Mouse (Mus musculus): ENCODE measurements around the gene Ccdc9.

Gene Ccdc9

GRCm38 (mm10) chr7:16286026-16286961, at the start of gene Ccdc9:
Gene Ccdc9, minus strand, starts transcription at chr7:16286795.
- peak; percentile 97 for DNase-seq (ENCODE audit: low read depth, low spot score)

DNA sequence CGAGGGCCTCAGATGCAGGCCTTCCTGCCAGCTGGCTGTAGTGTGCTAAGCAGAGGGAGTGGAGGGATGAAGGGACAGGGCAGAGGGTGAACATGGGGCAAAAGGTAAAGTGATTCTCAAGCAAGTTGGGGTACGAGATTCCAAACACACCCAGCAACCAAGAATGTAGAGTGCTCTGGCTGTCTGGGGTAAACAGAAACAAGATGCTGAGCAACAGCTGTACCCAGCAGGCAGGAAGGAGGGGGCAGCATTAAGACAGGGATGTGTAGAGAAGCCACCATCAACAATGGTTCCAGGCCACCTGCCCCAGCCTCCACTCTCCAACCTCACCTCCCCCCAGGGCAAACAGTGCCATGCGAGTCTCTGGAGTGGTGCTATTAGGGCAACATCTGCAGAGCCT, 42.6 kb upstream of the Ccdc9 start:
- DNase-seq (ENCODE audit: low read depth, low spot score) = no peak

GRCm38 (mm10) chr7:16326607-16326971, 40.0 kb upstream of the Ccdc9 start:
- DNase-seq (ENCODE audit: low read depth, low spot score) = no peak

GRCm38 (mm10) chr7:16325920-16326606, 39.5 kb upstream of the Ccdc9 start:
- DNase-seq (ENCODE audit: low read depth, low spot score) = peak; percentile 78

GRCm38 (mm10) chr7:16324661-16325060, 38.1 kb upstream of the Ccdc9 start:
- no peak for DNase-seq (ENCODE audit: low read depth, low spot score)

DNA sequence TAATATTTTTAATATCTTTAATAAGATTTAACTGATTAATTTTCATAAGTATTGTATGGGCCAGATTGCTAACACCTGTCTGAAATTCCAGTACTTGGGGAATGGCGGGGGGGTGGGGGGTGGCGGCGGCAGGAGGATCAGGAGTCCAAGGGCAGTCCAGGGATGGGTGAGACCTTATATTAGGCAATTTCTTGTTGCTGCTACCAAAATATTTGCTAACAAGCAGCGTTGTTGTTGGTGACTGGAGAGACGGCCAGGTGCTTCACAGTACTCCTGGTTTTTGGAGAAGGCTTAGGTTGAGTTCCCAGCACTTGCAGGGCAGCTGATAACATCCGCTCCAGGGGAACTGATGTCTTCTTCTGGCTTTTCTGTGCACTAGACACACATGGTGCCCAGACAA, 33.9 kb upstream of the Ccdc9 start:
- DNase-seq (ENCODE audit: low read depth, low spot score) = no peak

- no peak for DNase-seq (ENCODE audit: low read depth, low spot score)
These were observed 32.6 kb upstream of the Ccdc9 start for GRCm38 (mm10) chr7:16319216-16319615.

DNA sequence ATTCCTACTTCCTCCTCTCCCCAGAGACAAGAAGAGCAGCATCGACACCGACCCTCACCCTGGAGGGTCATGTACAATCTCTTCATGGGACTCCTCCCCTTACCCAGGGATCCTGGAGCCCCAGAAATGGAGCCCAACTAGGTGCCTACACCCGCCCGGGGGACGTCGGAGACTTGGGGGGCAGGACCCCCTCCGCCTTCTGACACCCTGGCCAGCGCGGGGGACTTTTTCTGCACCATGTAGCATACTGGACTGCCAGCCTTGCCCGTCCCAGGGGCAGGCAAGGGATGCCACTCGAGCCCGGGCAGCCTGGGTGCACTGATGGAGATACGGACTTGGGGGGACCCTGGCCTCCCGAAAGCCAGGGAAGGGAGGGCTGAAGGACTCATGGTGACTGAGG, 30.5 kb upstream of the Ccdc9 start:
- no peak for DNase-seq (ENCODE audit: low read depth, low spot score)

GRCm38 (mm10) chr7:16315222-16315759, 28.7 kb upstream of the Ccdc9 start:
- no peak for DNase-seq (ENCODE audit: low read depth, low spot score)

DNA sequence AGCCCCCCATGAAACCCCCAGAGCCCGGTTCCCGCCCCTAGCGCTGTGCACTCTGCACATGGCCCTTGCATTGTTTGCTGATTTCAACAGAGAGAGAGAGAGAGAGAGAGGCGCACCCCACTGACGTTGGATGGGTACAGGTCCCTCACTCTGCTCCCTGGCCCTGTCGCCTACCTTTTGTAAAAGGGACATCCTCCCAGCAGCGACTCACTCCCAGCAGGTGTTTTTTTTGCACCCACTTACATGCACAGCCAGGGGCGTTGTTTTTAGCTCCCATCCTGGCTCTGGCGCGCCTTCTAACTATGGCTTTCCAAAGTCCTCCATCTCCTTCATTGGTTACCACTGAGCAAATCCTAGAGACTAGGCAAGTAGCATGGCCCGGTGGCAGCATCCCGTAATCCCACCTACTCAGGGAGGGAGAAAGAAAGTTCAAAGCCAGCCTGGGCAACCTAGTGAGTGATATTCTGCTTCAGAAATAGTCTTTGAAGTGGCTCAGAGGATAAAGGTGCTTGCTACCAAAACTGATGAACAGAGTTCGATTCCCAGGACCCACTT, 27.7 kb upstream of the Ccdc9 start:
- DNase-seq (ENCODE audit: low read depth, low spot score) = no peak

- peak; percentile 86 for DNase-seq (ENCODE audit: low read depth, low spot score)
These were observed 27.1 kb upstream of the Ccdc9 start for GRCm38 (mm10) chr7:16313481-16314220.

- peak; percentile 60 for DNase-seq (ENCODE audit: low read depth, low spot score)
These were observed 26.2 kb upstream of the Ccdc9 start for GRCm38 (mm10) chr7:16312672-16313311.

- peak; percentile 49 for DNase-seq (ENCODE audit: low read depth, low spot score)
These were observed 25.5 kb upstream of the Ccdc9 start for GRCm38 (mm10) chr7:16312011-16312671.

DNA sequence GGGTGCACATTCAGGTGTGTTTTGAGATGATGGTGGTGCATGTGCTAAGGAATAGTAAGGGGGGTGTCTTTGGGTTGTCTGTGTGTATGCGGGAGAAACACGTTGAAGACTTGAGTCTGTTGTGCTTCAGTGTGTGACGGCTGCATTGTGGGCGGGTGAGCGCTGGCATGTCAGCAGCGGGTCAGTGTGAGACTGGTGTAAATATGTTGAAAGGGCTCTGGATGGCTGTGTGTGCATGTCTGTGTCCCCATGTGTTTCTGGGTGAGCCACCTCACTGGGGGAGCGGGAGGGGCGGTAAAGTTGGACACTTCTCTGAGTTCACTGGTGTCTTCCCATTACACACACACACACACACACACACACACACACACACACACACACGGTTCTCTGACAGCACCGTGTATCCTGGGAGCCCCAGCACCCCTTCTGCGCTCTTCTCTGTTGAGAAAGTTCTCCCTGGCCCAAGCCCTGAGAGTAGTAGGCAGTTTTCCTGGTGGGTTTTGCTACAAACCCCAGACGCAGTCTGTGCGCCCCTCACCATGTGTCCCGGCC, 24.9 kb upstream of the Ccdc9 start:
- DNase-seq (ENCODE audit: low read depth, low spot score) = peak; percentile 65

- peak; percentile 81 for DNase-seq (ENCODE audit: low read depth, low spot score)
These were observed 24.2 kb upstream of the Ccdc9 start for GRCm38 (mm10) chr7:16310521-16311452.

- peak; percentile 93 for DNase-seq (ENCODE audit: low read depth, low spot score)
These were observed 23.5 kb upstream of the Ccdc9 start for GRCm38 (mm10) chr7:16310020-16310520.

DNA sequence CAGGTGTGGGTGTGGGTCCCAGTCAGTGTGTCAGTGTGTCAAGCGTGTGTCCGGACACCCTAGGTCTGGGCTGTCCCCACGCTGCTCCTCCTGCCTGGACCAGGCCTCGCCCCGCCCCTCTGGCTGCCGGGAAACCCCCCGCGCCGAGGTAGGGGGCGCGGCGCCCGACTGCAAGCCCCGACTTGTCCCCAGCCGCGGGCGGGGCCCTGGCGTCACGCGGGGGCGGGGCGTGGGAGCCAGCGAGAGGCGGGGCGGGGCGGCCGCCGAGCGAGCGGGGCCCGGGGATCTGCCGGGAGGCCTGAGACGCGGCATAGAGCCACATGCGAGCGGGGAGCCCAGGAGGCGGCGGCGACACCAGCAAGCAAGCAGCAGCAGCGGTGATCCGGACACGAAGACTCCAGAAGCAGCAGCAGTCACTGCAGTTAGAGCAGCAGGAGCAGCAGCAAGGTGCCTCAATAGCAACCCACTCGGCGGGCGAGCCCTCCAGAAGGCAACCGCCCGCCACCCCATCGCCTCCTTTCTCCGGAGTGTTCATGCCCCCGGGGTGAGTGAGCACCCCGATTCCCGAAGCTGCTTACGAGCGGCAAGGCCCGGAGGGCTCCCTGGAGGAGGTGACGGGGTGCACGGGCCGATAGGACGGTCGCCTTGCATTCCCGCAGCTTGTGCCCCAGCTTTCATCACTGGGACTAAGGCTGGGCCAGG, 22.9 kb upstream of the Ccdc9 start:
- DNase-seq (ENCODE audit: low read depth, low spot score) = peak; percentile 91
